ENCODE assay signal across 8 mouse cellular contexts in genomic region chr19:59457951-59458742, GRCm38 (mm10). TPM values are rescaled to one million over a fixed set of nuclear protein-coding genes. Genes with fewer than 3 reads are reported as not detected.
DNase-seq lines count a peak whose midpoint lies in the region; ATAC-seq lines count a peak whose summit lies in the region.

Emx2 (plus strand) TSS chr19:59458372.

- H3K4me3 ChIP-seq in lung, embryonic 16.5 days (ENCODE audit: low read length): peak within 1 kb of the TSS; percentile 33
- H3K4me3 ChIP-seq in embryonic facial prominence, embryonic 12.5 days: peak within 1 kb of the TSS; percentile 49
- H3K4me3 ChIP-seq in heart, embryonic 13.5 days: peak within 1 kb of the TSS; percentile 46
- peak within 1 kb of the TSS; percentile 31 for H3K4me3 ChIP-seq in liver, embryonic 11.5 days (ENCODE audit: low read depth, low read length)

- H3K27me3 ChIP-seq in lung, embryonic 16.5 days (ENCODE audit: control insufficient read depth, insufficient read depth, low read depth, low read length): peaks cover 90% of the 10 kb centered on the region
- peaks cover 78% of the 10 kb centered on the region for H3K27me3 ChIP-seq in embryonic facial prominence, embryonic 12.5 days
- H3K27me3 ChIP-seq in heart, embryonic 13.5 days (replicated peaks): peaks cover 100% of the 10 kb centered on the region
- peaks cover 100% of the 10 kb centered on the region for H3K27me3 ChIP-seq in liver, embryonic 11.5 days (replicated peaks; ENCODE audit: control insufficient read depth, insufficient read depth, low read length)

- no peak within 1 kb of the TSS for H3K9ac ChIP-seq in lung, embryonic 16.5 days (ENCODE audit: low read length)
- peak within 1 kb of the TSS; percentile 77 for H3K9ac ChIP-seq in embryonic facial prominence, embryonic 12.5 days
- H3K9ac ChIP-seq in heart, embryonic 13.5 days: peak within 1 kb of the TSS; percentile 37; the same call in 1 of the 2 replicates
- H3K9ac ChIP-seq in liver, embryonic 11.5 days (ENCODE audit: low read depth, low read length): no peak within 1 kb of the TSS

- H3K27ac ChIP-seq in lung, embryonic 16.5 days (ENCODE audit: low read length): no peak within 1 kb of the TSS
- H3K27ac ChIP-seq in embryonic facial prominence, embryonic 12.5 days: peak within 1 kb of the TSS; percentile 90
- H3K27ac ChIP-seq in heart, embryonic 13.5 days (replicated peaks): no peak within 1 kb of the TSS
- H3K27ac ChIP-seq in liver, embryonic 11.5 days (ENCODE audit: low read depth, low read length): no peak within 1 kb of the TSS

- peak within 1 kb of the TSS; percentile 49 for H3K4me2 ChIP-seq in lung, embryonic 16.5 days (ENCODE audit: low read depth, low read length)
- peak within 1 kb of the TSS; percentile 62 for H3K4me2 ChIP-seq in embryonic facial prominence, embryonic 12.5 days (replicated peaks)
- H3K4me2 ChIP-seq in heart, embryonic 13.5 days: peak within 1 kb of the TSS; percentile 67
- peak within 1 kb of the TSS; percentile 50 for H3K4me2 ChIP-seq in liver, embryonic 11.5 days

- ATAC-seq in lung, embryonic 16.5 days (ENCODE audit: low read depth): peak; percentile 57
- peak; percentile 55; the same call in 1 of the 2 replicates for ATAC-seq in embryonic facial prominence, embryonic 12.5 days (ENCODE audit: insufficient number of reproducible peaks, insufficient read depth, low FRiP score, low TSS enrichment)
- ATAC-seq in heart, embryonic 13.5 days (ENCODE audit: extremely low read depth, insufficient number of reproducible peaks, low FRiP score, low TSS enrichment): no peak
- ATAC-seq in liver, embryonic 11.5 days (replicated peaks; ENCODE audit: low FRiP score): no peak; the same call in 1 of the 2 replicates

- 0% methylated on average over 56 of the region's 58 CpGs for WGBS in lung, embryonic 16.5 days
- under 1% methylated on average over 58 of the region's 58 CpGs for WGBS in embryonic facial prominence, embryonic 12.5 days
- under 1% methylated on average over 58 of the region's 58 CpGs for WGBS in heart, embryonic 13.5 days
- under 1% methylated on average over 58 of the region's 58 CpGs for WGBS in liver, embryonic 11.5 days

- no peaks in the 10 kb centered on the region for H3K36me3 ChIP-seq in lung, embryonic 16.5 days (ENCODE audit: control insufficient read depth, insufficient read depth, low read length)
- H3K36me3 ChIP-seq in embryonic facial prominence, embryonic 12.5 days: no peaks in the 10 kb centered on the region
- no peaks in the 10 kb centered on the region for H3K36me3 ChIP-seq in heart, embryonic 13.5 days
- H3K36me3 ChIP-seq in liver, embryonic 11.5 days (ENCODE audit: control insufficient read depth, insufficient read depth, low read length): no peaks in the 10 kb centered on the region

- no peaks in the 10 kb centered on the region for H3K9me3 ChIP-seq in lung, embryonic 16.5 days (ENCODE audit: control insufficient read depth, low read length)
- H3K9me3 ChIP-seq in embryonic facial prominence, embryonic 12.5 days: no peaks in the 10 kb centered on the region
- no peaks in the 10 kb centered on the region for H3K9me3 ChIP-seq in heart, embryonic 13.5 days
- H3K9me3 ChIP-seq in liver, embryonic 11.5 days (ENCODE audit: control insufficient read depth, low read length): no peaks in the 10 kb centered on the region

- DNase-seq in lung, postnatal 25 days (ENCODE audit: low spot score): no peak
- peak; percentile 91 for DNase-seq in kidney, postnatal 10 days
- DNase-seq in liver, embryonic 11.5 days (ENCODE audit: low spot score): no peak
- peak; percentile 86 to 88 for DNase-seq in right cerebral cortex, postnatal 10 days (ENCODE audit: low spot score in 2 of 2)
- DNase-seq in natural killer cell, adult 2 months (ENCODE audit: low spot score in 2 of 2): no peak

- peaks cover 14% of the 10 kb centered on the region for H3K4me1 ChIP-seq in lung, embryonic 16.5 days (replicated peaks; ENCODE audit: control insufficient read depth, insufficient read depth, low read length)
- H3K4me1 ChIP-seq in embryonic facial prominence, embryonic 12.5 days: peaks cover 14% of the 10 kb centered on the region; the same call in 1 of the 2 replicates
- peaks cover 25% of the 10 kb centered on the region for H3K4me1 ChIP-seq in heart, embryonic 13.5 days
- no peaks in the 10 kb centered on the region for H3K4me1 ChIP-seq in liver, embryonic 11.5 days (replicated peaks; ENCODE audit: control insufficient read depth, insufficient read depth, low read length)

RNA-seq across cellular contexts. Expression of gene Emx2, which starts in this region (rescaled TPM):
- polyA plus RNA-seq in lung, embryonic 16.5 days (2015; fragmentation: Nextera tagmentation; extraction: Ambion mirVana): not detected in 2 replicates
- polyA plus RNA-seq in embryonic facial prominence, embryonic 12.5 days (2016; fragmentation: Nextera tagmentation; extraction: Ambion mirVana): 20.6 and 23.7 TPM in 2 replicates
- polyA plus RNA-seq in heart, embryonic 13.5 days (2015; fragmentation: Nextera tagmentation; extraction: Ambion mirVana): not detected in 2 replicates
- polyA plus RNA-seq in liver, embryonic 11.5 days (2014; fragmentation: Nextera tagmentation; extraction: Ambion mirVana): 0.29 and 0.56 TPM in 2 replicates

Comparison
In these comparisons a context has a peak if more than half of its experiments do, and no peak if none do; other contexts are left out.
1. RNA of gene Emx2 (polyA plus RNA-seq): 20.6 to 23.7 TPM in embryonic facial prominence, embryonic 12.5 days; 0.29 to 0.56 TPM in liver, embryonic 11.5 days, not detected in lung, embryonic 16.5 days and not detected in heart, embryonic 13.5 days; every median in the first group is over 10 times any median in the second.
2. Peak in ATAC-seq, H3K4me3 ChIP-seq and H3K4me2 ChIP-seq in lung, embryonic 16.5 days; RNA of the gene not detected or under 1 TPM.
3. H3K9ac ChIP-seq: peak in embryonic facial prominence, embryonic 12.5 days (single experiment) and heart, embryonic 13.5 days (single experiment); none in lung, embryonic 16.5 days (single experiment) and liver, embryonic 11.5 days (single experiment).
4. DNase-seq: peak in kidney, postnatal 10 days (single experiment) and right cerebral cortex, postnatal 10 days (2 of 2); none in lung, postnatal 25 days (single experiment), liver, embryonic 11.5 days (single experiment) and natural killer cell, adult 2 months (0 of 2).
5. Peak in every context shown above with its lines, with median percentiles within 50 percentile points of each other: H3K4me2 ChIP-seq and H3K4me3 ChIP-seq.